Mouse (Mus musculus): ENCODE measurements around the gene Cdc42.
A peak's percentile ranks its signal among the peaks of the same experiment; 100 is the strongest.

DNA sequence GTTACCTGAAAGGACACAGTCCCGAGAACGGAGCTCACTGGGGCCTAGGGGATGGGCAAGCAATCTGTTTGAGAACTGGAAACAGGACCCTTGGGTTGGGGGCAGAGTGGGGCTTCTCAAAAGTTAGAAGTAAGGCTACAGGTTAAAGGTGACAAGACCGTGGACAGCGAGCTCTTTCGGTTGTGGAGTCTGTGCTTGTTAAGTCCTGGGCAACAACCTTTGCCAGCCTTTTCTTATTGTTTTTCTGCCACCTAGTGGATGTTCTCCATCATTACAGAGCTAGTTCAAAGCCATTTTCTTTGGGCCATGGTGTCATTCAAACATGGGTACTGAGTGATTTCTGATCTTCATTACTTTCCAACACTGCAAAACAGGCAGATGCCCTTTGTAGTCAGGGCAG is 49.1 kb downstream of the Cdc42 start:
- TF ChIP-seq POLR2A (IDR thresholded peaks at IDR 0.05; ENCODE audit: insufficient read length, low read depth) = no peak
- TF ChIP-seq MAX (IDR thresholded peaks at IDR 0.05; ENCODE audit: low read depth) = no peak
- TF ChIP-seq POLR2AphosphoS2 (IDR thresholded peaks at IDR 0.05; ENCODE audit: insufficient read length, low read depth) = peak; percentile 53
- no peak for TF ChIP-seq E2F4 (IDR thresholded peaks at IDR 0.05; ENCODE audit: insufficient read depth)
- TF ChIP-seq MYOG (IDR thresholded peaks at IDR 0.05; ENCODE audit: control insufficient read depth in 1 of 3, insufficient read depth in 1 of 3, insufficient read length in 2 of 3, low read depth in 2 of 3) = no peak
- TF ChIP-seq MYOD1 (IDR thresholded peaks at IDR 0.05; ENCODE audit: control insufficient read depth in 1 of 3, insufficient read length in 2 of 3, low read depth in 2 of 3) = no peak
